Mouse (Mus musculus) lung, postnatal 0 days (tissue): ENCODE results near the gene Car14.

ENCODE experiments used
- CTCF ChIP-seq: IDR thresholded peaks from 2 replicates; pipeline ENCODE4 v1.5.1; 2016; ENCODE audit warnings: antibody characterized with exemption, mild to moderate bottlenecking
- EP300 ChIP-seq: IDR thresholded peaks from 2 replicates; pipeline ENCODE4 v1.6.1; 2016; ENCODE audit warnings: antibody characterized with exemption, mild to moderate bottlenecking, control low read depth

DNA sequence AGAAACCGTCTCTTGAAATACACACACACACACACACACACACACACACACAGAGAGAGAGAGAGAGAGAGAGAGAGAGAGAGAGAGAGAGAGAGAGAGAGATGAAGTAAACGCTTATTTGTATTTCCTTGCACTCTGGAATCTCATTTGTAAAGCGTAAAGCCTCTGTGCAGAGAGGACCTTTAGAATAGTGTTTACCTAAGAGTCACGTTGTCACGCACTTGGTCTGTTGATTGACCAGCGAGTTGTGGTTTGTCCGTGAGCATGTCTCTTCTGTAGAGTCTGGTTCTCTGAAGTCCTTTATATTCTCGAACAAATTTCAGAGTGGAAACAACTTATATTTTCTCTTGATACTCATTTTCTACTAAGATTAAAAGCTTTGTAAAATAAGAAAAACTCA, 40.3 kb upstream of the Car14 start:
- TF ChIP-seq CTCF, result no peak
- TF ChIP-seq EP300, result no peak
